Mouse (Mus musculus) Patski (cell line): ENCODE data around the gene Slc39a8. TPM values are rescaled to one million over a fixed set of nuclear protein-coding genes. Genes with fewer than 3 reads are reported as not detected.

Experiments
- ATAC-seq: fragments of 100-300 bp; one replicate; pipeline ENCODE4 v1.8.0; 2021
- CTCF ChIA-PET: fragments of 350-600 bp; sonication (Branson Sonifier 250); formaldehyde crosslinking; loops from one replicate; lab custom pipeline; 2022; ENCODE audit warnings: inconsistent platforms; lab: Charles Lee
- POLR2A ChIA-PET: fragments of 350-600 bp; sonication (Branson Sonifier 250); formaldehyde crosslinking; loops from one replicate; lab custom pipeline; 2022; ENCODE audit warnings: antibody characterized with exemption, inconsistent platforms; lab: Charles Lee
- DNase-seq: peaks from one replicate; pipeline ENCODE4 v3.0.0-alpha.2; 2011; ENCODE audit warnings: low read depth, low spot score
- H3K27me3 ChIP-seq: fragments of 371-371 bp; one replicate; pipeline ENCODE4 v1.5.1; 2021
- CTCF ChIP-seq: fragments of 100-300 bp; IDR thresholded peaks from one replicate; pipeline ENCODE4 v1.5.1; 2021
- in situ Hi-C: fragments of 300-500 bp; cut with MboI; formaldehyde crosslinking; loops from 3 replicates; pipeline ENCODE4 v1.11.1; 2018; ENCODE audit warnings: low pct_unique_long_range_greater_than_20kb, mixed read lengths
- polyA plus RNA-seq: library from polyadenylated mRNA; unstranded; gene quantifications from one replicate; pipeline ENCODE4 v1.2.3, GENCODE M21; 2021

Slc39a8 gene
- polyA plus RNA-seq = not detected

DNA sequence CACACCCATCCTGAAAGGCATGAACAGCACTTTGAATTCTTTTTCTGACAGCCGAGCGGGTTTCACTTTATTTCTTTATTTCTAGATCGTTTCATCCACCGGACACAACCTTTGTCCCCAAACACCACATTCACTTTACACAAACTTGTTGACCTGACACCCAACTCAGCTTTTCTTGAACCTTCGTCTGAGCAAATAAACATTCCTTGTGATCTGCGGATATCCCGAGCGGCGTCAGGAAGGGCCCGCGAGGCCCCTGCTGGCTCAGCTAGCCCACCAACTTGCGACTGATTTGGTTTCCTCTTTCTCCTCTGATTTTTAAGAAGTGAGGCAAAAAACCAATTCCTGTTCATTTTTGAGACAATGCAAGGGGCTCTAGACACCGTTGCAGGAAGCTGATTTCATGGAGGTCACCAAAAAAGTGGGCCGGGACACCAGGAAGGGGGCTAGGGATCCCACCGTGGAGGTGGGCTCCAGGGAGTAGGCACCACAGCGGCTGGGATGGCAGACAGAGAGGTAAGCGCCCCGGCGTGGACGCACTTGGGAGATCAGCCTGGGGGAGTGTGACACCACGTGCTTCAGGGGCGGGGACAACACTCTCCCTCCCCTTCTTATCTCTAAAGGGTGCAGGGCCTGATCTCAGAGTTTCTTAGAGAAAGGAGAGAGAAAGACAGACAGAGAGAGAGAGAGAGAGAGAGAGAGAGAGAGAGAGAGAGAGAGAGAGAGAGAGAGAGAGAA is at the start of gene Slc39a8:
TSS of gene Slc39a8 (plus strand) at position 264 of the 738 bp plus-strand sequence.
- no peak for ATAC-seq
- ChIA-PET POLR2A (no interaction called here), CTCF (interaction anchor here (1.0 kb wide), 1 partner anchor 46 kb away, joined by 4 read pairs; no protein-coding TSS in a partner anchor)
- no peak for DNase-seq
- no peaks in the 10 kb centered on the region for H3K27me3 ChIP-seq
- no peak for TF ChIP-seq CTCF
- in situ Hi-C loops = no loop called here

DNA sequence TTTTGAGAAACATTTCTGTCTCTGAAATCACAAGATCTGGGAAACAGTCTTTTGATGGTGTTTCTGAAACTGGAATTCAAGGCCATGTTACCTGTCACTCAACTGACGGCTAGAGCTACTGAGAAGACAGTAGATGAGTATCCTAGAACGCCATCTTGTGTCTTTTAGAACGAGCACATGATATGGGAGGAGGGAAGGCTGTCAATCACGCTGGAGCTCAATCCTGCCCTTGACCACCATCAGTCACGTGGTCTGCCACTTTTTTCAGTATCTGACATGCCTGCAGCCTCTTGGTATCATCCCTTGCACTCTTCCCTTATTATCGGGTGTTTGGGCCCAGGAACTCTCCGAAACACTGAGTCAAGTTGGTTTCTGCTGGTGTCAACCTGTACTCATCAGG is 40.0 kb upstream of the Slc39a8 start:
- ATAC-seq = no peak
- no peaks in the 10 kb centered on the region for H3K27me3 ChIP-seq
- TF ChIP-seq CTCF = no peak
- ChIA-PET CTCF (no interaction called here), POLR2A (no interaction called here)
- no peak for DNase-seq
- in situ Hi-C loops = no loop called here

DNA sequence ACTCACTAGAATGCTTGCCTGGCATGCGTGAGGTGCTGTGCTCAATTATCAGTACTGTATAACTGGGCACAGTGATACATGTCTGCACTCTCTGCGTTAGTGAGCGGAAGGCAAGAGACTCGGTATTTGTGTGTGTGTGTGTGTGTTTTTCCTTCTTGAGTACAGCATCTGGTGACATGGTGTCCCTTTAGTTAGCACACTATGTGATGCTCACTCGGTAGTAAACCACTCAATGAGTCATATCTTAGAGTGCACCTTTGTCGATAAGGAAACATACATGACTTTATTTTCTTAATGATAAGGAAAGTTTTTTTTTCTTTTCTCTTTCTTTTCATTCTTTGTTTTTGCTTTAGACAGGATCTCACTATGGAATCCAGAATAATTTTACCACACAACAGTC is 29.0 kb upstream of the Slc39a8 start:
- peaks cover 6% of the 10 kb centered on the region for H3K27me3 ChIP-seq
- CTCF ChIA-PET = no interaction called here
- POLR2A ChIA-PET = no interaction called here
- no peak for ATAC-seq
- in situ Hi-C loops = no loop called here
- TF ChIP-seq CTCF = no peak
- DNase-seq = no peak

DNA sequence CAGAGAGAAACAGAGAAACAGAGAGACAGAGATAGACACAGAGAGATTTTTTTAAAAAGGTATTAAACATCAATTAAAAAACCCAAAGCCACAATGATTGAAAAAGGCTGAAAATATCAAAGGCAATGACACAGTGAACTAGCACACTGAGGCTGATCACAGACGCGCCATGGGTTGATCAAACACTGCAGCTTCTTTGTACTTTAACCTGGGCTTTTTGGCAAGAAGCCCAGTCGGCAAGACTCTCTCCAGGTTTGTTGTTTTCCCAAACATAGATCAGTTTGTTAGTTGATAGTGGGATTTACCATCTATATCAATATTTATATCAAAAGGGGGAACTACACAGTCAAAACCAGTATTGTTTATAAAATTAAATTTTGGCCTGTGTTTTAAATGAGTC is 26.8 kb upstream of the Slc39a8 start:
- POLR2A ChIA-PET = no interaction called here
- CTCF ChIA-PET = no interaction called here
- in situ Hi-C loops = no loop called here
- ATAC-seq (no peak), DNase-seq (no peak)
- no peaks in the 10 kb centered on the region for H3K27me3 ChIP-seq
- no peak for TF ChIP-seq CTCF

DNA sequence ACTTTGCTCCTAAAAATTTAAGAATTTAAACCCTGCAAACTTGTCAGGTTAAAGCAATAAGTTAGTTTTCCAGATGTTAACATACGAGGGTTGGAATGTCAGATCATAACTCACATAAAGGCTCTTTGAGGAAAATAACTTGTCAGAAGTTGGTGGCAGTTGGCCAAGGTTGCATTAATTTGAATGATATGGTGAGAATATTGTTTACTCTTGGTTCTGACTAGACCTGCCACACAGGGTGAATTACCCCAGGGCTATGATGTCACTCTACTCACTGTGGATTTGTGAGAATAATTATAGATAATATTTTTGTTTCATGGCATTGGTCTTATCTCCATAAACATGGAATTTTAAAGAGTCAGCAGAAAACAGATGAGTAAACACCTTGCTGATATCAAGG is 26.4 kb upstream of the Slc39a8 start:
- ATAC-seq (no peak), DNase-seq (no peak)
- H3K27me3 ChIP-seq = no peaks in the 10 kb centered on the region
- TF ChIP-seq CTCF = no peak
- CTCF ChIA-PET = no interaction called here
- in situ Hi-C loops = no loop called here
- POLR2A ChIA-PET = no interaction called here

DNA sequence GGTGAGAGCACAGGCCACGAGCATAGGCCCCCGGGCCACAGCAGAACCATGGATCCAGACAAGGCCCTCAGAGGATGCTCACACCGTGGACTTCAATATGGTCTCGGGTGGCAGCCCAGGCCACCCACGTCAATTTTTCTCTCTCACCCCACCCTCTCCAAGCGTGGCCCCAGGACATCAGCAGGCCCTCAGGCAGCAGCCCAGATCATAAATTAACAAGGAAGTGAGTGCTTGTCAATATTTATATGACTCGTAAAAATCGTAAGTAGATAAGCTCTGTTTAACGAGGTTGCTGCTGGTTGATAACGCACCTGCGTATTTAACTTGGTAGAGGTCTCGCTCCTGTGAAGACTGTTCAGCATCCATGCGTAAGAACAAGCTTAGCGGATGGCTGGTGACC is 10.4 kb upstream of the Slc39a8 start:
- no peak for ATAC-seq
- TF ChIP-seq CTCF = no peak
- in situ Hi-C loops = no loop called here
- ChIA-PET CTCF (interaction anchor here (0.9 to 1.3 kb wide), 3 partner anchors 8 to 16 kb away, joined by 3 to 4 read pairs (median 3); no protein-coding TSS in a partner anchor), POLR2A (no interaction called here)
- DNase-seq = no peak
- no peaks in the 10 kb centered on the region for H3K27me3 ChIP-seq

DNA sequence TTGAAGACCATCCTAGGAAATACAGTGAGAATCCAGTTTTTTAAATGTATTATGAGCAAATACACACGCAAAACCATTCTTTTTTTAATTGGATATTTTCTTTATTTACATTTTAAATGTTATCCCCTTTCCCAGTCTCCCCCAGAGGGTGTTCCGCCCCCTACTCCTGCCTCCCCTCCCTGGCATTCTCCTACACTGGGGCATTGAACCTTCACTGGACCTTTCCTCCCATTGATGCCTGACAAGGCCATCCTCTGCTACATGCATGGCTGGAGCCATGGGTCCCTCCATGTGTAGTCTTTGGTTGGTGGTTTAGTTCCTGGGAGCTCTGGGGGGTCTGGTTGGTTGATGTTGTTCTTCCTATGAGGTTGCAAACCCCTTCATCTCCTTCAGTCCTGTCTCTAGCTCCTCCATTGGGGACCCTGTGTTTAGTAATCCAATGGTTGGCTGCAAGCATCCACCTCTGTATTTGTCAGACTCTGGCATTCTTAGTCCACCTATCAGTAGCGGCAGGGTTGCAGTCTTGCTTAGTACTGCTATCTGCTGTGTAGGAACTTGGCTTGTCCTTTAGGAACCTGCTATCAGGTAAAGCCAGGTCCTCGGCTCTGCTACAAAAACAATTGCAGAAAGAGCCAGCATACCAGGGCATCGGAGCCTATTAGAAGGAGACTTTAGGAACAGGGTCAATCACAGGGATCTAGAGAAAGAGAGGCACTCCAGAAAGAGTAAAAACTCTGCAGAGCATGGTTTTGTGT is 8.9 kb upstream of the Slc39a8 start:
- DNase-seq (no peak), ATAC-seq (no peak)
- no peak for TF ChIP-seq CTCF
- ChIA-PET POLR2A (no interaction called here), CTCF (interaction anchor here (1.1 to 1.5 kb wide), 3 partner anchors 9 to 38 kb away, joined by 3 read pairs; no protein-coding TSS in a partner anchor)
- in situ Hi-C loops = no loop called here
- H3K27me3 ChIP-seq = no peaks in the 10 kb centered on the region

DNA sequence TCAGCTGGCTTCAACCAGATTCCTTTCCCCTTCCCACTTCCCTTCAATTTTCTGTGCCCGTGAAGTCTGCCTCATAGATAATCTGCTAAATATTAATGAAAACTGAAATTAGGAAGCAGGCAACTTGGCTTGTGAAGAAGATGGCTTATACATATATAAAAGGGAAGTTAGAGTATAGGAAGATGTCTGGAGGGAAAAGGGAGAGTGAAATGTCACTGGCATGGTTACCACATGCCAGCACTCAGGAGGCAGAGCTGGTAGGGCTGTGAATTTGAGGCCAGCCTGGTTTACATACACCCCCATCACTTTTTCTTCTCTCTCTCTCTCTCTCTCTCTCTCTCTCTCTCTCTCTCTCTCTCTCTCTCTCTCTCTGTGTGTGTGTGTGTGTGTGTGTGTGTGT is 8.0 kb upstream of the Slc39a8 start:
- in situ Hi-C loops = no loop called here
- TF ChIP-seq CTCF = no peak
- H3K27me3 ChIP-seq = no peaks in the 10 kb centered on the region
- ATAC-seq = no peak
- DNase-seq = no peak
- ChIA-PET CTCF (interaction anchor here (1.5 kb wide), 1 partner anchor 39 kb away, joined by 3 read pairs; no protein-coding TSS in a partner anchor), POLR2A (no interaction called here)

DNA sequence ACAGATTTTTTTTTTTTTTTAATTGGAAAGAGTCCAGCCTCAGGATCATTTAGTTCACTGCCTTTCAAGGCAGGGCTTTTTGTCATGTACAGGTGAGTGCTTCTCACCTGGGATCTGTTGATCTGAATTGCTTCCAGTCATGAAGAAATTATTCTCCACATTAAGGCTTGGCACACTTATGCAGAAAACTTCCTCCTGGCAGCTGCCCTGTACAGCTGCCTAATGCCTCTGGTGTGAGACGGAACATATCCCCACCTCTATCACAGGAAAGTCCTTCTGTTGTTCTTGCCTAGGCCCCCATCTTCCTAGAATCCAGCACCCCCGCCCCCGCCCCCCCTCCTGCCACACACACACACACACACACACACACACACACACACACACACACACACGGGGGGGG is 643 bp upstream of the Slc39a8 start:
- H3K27me3 ChIP-seq = no peaks in the 10 kb centered on the region
- CTCF ChIA-PET = interaction anchor here (1.0 to 1.3 kb wide), 2 partner anchors 13 to 45 kb away, joined by 3 to 4 read pairs; no protein-coding TSS in a partner anchor
- DNase-seq (no peak), ATAC-seq (no peak)
- POLR2A ChIA-PET = no interaction called here
- TF ChIP-seq CTCF = no peak
- in situ Hi-C loops = no loop called here

DNA sequence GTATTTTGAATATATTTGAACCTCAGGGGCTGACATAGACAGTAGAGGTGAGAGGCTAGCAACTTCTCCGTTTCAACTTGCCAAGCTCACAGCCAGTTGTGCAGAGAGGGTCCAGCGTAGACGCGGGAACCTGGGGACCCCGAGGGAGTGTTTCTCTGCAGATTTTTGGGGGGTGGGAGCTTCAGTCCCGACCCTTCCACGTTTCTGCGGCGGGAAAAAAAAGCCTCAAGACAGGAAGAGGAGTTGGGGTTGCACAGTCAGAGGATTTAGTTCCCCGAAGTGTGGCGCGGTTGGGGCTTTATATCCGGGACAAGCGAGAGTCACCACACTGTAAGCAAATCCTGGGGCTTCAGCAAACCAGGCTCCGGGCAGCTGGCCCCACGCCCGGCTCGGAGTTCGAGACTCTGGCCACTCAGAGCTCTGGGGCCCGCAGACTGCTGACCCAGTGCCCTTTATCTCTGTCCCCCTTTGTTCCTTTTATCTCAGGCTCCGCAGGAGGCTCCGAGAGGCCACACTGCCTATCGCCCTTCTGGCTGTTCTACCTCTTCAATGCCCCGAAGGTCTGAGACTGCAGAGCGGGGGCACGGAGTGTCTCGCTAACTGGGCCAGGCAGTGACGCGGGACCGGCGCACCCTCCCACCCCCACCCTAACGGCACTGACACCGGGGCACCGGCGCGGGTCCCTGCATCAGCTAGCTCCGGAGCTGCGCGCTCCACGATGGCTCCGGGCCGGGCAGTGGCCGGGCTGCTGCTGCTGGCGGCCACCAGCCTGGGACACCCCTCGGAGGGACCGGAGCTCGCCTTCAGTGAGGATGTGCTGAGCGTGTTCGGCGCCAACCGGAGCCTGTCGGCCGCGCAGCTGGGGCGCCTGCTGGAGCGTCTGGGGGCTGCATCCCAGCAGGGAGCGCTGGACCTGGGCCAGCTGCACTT is 940 bp downstream of the Slc39a8 start:
- CTCF ChIA-PET = no interaction called here
- no peak for TF ChIP-seq CTCF
- DNase-seq (no peak), ATAC-seq (no peak)
- no peaks in the 10 kb centered on the region for H3K27me3 ChIP-seq
- POLR2A ChIA-PET = no interaction called here
- in situ Hi-C loops = no loop called here
